Mouse (Mus musculus) right cerebral cortex, postnatal 10 days (tissue): ENCODE data around the gene Kif13a.

Experiments
- DNase-seq, 2 experiments: peaks; one replicate each; pipeline ENCODE4 v3.0.0; 2021; ENCODE audit warnings: low spot score in 2 of 2

Gene Kif13a

GRCm38 (mm10) chr13:46777461-46777860 is 152.2 kb downstream of the Kif13a start:
- no peak for DNase-seq

DNA sequence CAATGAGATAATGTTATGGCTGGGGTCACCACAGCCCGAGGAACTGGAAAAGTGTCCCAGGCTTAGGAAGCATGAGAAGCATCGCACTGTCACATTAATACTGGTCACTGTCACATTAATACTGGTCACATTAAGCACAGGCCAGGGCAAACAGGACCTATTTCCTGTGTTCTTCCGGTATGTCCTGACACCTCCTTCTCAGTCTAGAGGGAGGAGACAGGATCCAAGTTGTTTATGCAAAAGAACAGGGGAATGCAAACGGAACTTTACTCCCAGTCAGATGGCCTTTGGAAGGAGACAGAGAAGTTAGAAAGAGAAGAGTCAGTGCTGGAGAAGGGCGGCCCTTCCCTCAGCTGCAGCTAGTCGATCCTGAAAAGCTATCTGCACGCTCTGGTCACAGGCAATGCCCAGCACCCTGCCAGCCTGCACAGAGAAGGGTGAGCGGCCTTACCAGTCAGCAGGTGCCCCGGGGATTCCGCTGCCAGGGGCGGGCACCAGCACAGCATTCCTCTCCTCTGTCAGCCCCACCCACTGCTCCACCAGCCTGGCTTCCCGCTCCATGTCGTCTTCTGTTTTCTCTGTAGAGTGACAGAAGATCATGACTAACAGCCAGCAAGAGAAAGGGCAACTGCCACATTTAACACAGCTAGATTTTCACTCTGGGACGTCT is 152.9 kb downstream of the Kif13a start:
- no peak for DNase-seq

DNA sequence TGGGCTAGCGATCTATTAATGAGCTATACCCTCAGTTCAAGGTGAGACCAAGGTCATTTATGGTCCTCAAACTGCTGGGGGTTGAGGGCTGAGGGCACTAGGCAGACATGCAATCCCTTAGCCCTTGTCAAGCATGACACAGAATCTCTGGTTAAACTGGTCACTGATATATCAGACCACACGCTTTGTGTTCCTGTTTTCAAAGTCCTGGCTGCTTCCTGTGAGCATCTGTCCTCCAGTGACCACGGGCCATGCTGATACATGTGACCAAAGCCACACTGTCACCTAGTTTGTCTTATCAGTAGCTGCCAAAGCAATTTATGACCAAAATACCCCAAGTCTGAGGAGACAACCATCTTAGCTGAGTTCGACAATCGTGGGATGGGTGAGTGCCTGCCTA is 154.7 kb downstream of the Kif13a start:
- DNase-seq = no peak

DNA sequence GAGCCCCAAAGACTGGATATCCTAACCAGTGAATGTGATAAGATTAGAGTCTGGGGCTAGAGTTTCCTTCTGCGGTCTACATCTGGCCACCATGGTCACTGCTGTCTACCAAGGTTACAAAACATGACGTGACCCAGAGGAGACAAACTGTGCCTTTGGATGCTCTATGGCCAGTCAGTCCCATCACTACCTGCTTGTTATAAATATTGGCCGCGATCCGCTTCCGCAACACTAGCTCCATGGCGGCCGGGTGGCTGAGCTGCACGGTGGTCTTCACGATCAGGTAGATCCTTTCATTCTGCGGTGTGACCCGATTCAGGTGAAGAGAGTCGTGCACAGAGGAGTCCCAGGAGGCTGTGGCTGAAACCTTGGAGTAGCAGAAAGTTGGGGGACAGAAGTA is 157.1 kb downstream of the Kif13a start:
- no peak for DNase-seq

DNA sequence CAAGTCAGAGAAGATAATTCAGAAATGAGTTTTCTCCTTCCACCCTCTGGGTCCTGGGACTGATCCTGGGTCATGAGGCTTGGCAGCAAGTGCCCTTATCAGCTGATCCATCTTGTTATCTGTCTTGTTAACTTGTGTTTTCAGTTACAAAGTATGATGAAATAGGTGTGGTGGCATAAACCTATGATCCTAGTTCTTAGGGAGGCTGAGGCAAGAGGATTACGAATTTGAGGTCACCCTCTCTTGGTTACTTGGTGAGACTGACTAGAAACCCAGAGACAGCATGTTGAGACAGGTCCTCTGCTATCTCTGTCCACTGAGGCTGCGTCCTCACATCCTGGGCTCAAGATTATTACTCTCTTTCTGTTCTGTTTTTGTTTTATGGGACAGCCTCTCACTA is 164.3 kb downstream of the Kif13a start:
- no peak for DNase-seq

- DNase-seq = no peak
Measured at GRCm38 (mm10) chr13:46763210-46763609, 166.5 kb downstream of the Kif13a start.

DNA sequence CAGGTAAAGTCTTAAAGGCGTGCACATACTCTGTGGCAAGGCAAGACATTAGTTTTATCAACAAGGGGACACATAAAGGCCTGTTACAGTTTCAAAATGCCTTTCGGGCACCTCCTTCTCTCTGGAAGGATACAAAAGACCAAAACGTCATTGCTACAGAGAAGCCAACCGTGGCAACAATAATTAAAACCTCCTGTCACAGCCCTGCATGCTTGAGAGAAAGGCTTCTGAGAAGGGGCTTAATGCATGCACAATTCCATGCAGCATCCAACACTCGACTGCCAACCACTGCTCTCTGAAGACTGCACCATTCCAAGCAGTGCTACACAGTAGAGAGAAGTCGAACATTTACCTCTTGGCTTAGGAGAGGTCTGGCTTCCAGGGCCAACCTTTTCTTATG is 168.7 kb downstream of the Kif13a start:
- DNase-seq = no peak

DNA sequence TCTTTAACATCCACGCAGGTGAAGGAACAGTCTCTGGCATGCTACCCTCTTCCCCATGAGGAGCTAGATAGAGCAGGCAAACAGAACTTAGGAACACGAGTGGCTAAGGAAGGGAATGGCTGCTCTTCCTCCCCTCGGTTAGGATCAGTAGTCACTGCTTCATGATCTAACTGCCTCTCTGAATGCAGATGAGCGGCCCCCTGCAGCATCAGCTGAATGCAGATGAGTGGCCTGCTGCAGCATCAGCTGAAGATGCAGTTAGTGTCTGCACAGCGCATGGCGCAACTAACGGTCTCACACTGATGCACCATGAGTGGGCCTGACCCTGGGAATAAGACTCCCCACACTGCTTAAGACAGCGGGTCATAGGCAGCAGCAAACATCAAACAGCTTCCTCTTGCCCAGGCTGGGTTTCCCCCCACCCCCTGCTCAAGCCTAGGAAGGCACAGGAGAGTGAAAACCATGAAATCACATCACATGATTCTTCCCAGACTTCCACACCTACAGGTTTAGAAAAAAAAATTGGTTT is 170.3 kb downstream of the Kif13a start:
- DNase-seq = no peak

DNA sequence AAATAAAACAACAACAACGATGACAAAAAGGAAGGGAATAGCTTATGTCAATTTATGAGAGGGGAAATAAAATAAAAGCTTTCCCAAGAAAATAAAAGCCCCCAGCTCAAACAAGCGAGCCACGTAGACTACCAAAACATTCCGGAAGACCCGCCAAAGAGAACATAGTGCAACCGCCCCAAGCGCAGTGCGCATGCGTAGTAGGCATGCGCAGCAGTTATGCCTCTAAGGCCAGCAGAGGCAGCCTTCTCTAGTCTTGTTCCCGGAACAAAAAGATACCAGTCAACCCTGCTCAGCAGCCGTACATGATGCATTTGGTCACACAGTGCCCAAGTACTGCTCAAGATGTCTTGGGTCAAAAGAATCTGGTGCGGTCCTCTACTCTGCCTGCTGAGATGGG is 171.0 kb downstream of the Kif13a start:
- no peak for DNase-seq

DNA sequence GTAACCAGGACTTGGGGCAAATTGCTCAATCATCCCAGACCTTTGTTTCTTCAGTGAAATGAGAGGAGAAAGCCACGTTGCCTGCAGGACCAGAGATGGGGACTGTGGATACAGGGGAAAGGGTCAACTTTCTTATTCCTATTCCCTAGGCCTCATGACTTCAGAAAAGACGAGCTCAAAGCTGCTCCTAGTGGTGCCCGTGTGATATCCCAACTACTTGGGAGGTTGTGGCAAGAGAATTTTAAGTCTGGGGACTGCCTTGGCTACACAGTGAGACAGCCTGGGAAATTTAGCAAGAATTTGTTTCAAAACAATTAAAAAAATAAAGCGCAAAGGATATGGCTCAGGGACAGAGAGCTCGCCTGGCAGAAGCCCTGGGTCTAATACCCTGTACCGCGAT is 171.7 kb downstream of the Kif13a start:
- no peak for DNase-seq

GRCm38 (mm10) chr13:46753294-46753693 is 176.4 kb downstream of the Kif13a start:
- no peak for DNase-seq

DNA sequence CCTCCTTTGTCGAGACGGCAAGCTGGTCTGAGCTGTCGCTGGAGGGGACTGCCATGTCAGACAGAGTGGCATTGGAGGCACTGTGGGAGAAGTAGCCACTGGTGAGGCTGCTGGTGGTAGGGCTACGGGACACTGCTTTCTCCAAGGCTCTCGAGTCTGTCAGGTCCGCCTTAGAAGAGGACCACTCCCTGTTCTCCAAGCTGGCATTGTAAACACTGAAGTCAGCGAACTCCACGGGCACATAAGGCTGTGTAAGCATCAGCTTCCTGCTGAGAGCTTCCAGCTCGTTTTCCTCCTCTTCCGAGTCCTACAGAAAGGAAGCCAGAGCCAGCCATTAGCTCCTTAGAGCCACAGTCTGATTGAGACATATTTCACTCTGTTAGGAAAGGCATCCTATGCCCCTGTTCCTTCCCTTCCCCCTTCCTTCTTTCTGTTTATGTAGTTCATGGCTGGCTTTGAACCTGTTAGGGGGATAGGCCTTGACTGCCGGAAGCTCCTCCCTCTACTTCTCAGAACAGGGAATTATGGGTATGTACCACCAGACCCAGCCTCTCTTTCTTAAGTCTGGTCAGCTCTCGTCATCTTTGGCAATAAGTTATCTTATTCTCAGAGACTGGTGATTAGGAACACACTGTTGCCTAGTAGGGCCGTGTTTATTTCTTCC is 177.0 kb downstream of the Kif13a start:
- no peak for DNase-seq

DNA sequence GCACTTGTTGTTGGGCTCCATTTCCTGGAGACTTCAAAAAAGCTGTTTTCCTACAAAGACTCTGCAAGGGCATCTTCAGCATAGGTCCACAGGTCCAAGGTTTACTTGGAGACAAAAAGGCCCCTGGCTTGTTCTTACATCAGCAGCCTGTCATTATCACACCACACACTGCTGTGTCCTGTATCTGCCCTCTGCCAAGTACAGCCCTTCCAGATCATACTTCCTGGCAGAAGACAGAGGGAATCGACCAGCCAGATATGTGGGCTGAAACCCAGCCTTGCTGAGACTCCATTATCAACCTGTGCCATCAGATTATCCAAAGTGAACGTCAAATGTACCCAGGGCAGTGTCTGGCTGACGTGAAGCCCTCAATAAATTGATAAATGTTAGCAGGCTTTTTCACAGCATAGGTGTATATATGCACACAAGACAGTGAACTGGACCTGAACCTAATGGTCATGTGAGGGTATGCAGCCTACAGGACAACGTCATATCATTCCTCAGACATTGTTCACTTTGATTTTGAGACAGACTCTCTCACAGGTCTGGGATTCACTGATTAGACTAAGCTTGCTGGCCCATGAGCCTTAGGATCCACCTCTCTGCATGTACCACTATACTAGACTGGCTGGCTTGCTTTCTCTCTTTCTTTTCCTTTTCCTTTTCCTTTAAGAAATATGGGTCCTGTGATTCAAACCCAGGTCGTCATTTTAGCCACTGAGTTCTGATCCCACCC is 181.4 kb downstream of the Kif13a start:
- DNase-seq = no peak

DNA sequence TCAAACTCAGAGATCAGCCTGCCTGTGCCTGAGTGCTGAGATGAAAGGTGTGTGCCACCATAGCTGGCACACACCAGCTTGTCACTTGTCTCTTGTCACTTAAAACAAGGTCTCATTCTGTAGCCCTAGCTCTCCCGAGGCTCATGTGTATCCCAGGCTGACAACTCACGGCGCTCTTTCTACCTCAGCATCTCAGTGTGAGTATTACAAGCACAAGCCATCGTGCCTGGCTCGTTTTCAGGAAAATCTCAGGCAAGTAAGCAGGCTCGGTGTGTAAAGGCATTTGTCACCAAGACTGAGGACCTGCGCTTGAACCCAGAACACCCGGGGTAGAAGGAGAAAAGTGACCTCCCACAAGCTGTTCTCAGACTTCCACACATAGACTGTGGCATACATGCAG is 185.8 kb downstream of the Kif13a start:
- DNase-seq = no peak

DNA sequence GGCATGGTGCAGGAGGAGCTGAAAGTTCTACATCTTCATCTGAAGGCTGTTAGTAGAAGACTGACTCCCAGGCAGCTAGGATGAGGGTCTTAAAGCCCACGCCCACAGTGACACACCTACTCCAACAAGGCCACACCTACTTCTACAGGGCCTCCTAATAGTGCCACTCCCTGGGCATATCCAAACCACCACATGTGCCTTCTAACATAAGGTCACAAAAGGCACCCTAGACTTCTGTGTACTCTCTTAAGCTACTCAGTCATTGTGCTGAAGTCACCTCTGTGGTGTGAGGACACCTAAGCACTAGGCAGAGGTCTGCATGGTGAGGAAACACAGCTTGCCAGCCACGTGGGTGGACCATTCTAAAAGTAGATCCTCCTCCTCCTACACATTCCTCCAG is 187.3 kb downstream of the Kif13a start:
- DNase-seq = no peak

- DNase-seq = no peak
Measured at GRCm38 (mm10) chr13:46739426-46739825, 190.2 kb downstream of the Kif13a start.

DNA sequence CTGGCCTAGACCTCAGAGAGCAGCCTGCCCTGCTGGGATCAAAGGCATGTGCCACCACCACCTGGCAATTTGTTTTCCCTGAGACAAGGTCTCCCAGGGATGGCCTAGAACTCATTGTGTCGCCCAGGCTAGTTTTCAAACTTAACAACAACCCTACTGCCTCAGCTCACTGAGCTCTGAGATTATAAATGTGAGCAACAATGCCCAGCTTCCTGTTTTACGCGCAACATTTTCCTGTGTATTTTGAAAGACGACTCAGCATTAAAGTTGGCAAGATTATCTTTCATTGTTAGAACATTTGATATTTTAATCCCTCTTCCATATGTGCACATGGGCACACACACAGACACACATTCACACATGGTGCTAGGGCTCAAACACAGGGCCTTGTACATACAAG is 192.2 kb downstream of the Kif13a start:
- no peak for DNase-seq

GRCm38 (mm10) chr13:46736479-46736865 is 193.2 kb downstream of the Kif13a start:
- no peak for DNase-seq

GRCm38 (mm10) chr13:46735808-46736478 is 193.7 kb downstream of the Kif13a start:
- peak in 1 of 2 experiments; percentile 52 for DNase-seq

GRCm38 (mm10) chr13:46735219-46735807 is 194.4 kb downstream of the Kif13a start:
- no peak for DNase-seq

DNA sequence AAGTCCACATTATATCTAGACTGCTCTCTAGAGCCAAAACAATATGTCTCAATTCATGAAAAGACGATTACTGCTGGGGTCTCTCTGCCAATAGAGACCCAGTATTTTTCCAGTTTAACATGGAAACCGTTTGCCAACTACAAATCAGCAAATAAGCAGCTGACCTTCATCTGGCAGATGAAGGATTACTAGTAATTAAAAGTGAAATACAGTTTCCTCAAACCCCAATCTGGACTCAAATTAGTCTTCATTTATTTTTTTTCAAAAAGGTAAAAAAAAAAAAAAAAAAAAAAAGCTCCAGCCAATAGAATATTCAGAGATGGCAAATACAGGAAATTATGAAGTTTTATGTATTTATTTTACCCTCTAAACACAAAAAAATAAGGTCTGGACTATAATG is 199.7 kb downstream of the Kif13a start:
- no peak for DNase-seq

DNA sequence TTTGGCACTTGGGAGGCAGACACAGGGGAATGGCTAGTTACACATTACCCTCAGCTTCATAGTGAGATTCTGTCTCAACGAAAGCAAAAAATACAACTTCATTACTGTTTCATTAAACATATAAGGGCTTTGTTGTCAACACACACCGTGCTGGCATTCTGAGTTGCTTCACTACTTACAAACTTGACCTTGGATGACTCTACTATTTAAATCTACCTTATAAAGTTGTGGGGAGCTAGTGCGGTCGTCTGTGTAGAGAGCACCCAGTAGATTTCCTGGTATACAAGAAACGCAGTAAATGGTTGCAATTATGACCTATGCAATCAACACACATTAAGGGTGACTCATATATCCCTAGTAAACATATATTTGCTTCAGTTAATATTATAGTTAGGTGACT is 201.3 kb downstream of the Kif13a start:
- no peak for DNase-seq
